Mouse (Mus musculus) mouse embryonic stem cell (cell line): ENCODE results near the gene Auts2.

ENCODE experiments used
- in situ Hi-C, 2 experiments: fragments of 300-500 bp; cut with MboI; formaldehyde crosslinking; loops; 1 replicate in 1 of 2; 3 replicates in 1 of 2; pipeline ENCODE4 v1.14.3; 2019 to 2020; ENCODE audit warnings: low sequenced_read_pairs in 2 of 2, low pct_unique_long_range_greater_than_20kb in 1 of 2, mixed read lengths in 1 of 2; ENCODE audit not compliant: unreplicated experiment in 1 of 2

Auts2 gene

GRCm38 (mm10) chr5:131535752-131536151, 1007.4 kb downstream of the Auts2 start:
- in situ Hi-C loops = no loop called here

GRCm38 (mm10) chr5:131533815-131534214, 1009.3 kb downstream of the Auts2 start:
- in situ Hi-C loops = no loop called here

- in situ Hi-C loops = no loop called here
These were observed 1011.2 kb downstream of the Auts2 start for GRCm38 (mm10) chr5:131531744-131532552.

- in situ Hi-C loops = no loop called here
These were observed 1012.3 kb downstream of the Auts2 start for GRCm38 (mm10) chr5:131530828-131531227.

GRCm38 (mm10) chr5:131526666-131527065, 1016.5 kb downstream of the Auts2 start:
- in situ Hi-C loops = no loop called here

- in situ Hi-C loops = no loop called here
These were observed 1018.2 kb downstream of the Auts2 start for GRCm38 (mm10) chr5:131524900-131525465.

- in situ Hi-C loops = no loop called here
These were observed 1023.6 kb downstream of the Auts2 start for GRCm38 (mm10) chr5:131519560-131519959.

GRCm38 (mm10) chr5:131517677-131518076, 1025.5 kb downstream of the Auts2 start:
- in situ Hi-C loops = no loop called here

- in situ Hi-C loops = no loop called here
These were observed 1027.3 kb downstream of the Auts2 start for GRCm38 (mm10) chr5:131515707-131516407.

GRCm38 (mm10) chr5:131513753-131514152, 1029.4 kb downstream of the Auts2 start:
- in situ Hi-C loops = no loop called here

- in situ Hi-C loops = no loop called here
These were observed 1030.5 kb downstream of the Auts2 start for GRCm38 (mm10) chr5:131512617-131513016.

GRCm38 (mm10) chr5:131510659-131511058, 1032.5 kb downstream of the Auts2 start:
- in situ Hi-C loops = no loop called here

- in situ Hi-C loops = no loop called here
These were observed 1033.8 kb downstream of the Auts2 start for GRCm38 (mm10) chr5:131509315-131509714.

GRCm38 (mm10) chr5:131498865-131499264, 1044.3 kb downstream of the Auts2 start:
- in situ Hi-C loops = no loop called here

- in situ Hi-C loops = no loop called here
These were observed 1046.5 kb downstream of the Auts2 start for GRCm38 (mm10) chr5:131496517-131497216.

GRCm38 (mm10) chr5:131494564-131494963, 1048.6 kb downstream of the Auts2 start:
- in situ Hi-C loops = no loop called here

GRCm38 (mm10) chr5:131492535-131492934, 1050.6 kb downstream of the Auts2 start:
- in situ Hi-C loops = no loop called here

GRCm38 (mm10) chr5:131491843-131492242, 1051.3 kb downstream of the Auts2 start:
- in situ Hi-C loops = no loop called here

GRCm38 (mm10) chr5:131490811-131491210, 1052.3 kb downstream of the Auts2 start:
- in situ Hi-C loops = no loop called here
